Mouse (Mus musculus) left cerebral cortex, postnatal 4 days (tissue): ENCODE results near the gene Fkbp6. TPM values are rescaled to one million over a fixed set of nuclear protein-coding genes. Genes with fewer than 3 reads are reported as not detected.

Experiments used
- DNase-seq: peaks from one replicate; pipeline ENCODE4 v3.0.0-alpha.2; 2022
- intact Hi-C: fragments of 180-260 bp; cut with DNase I; formaldehyde crosslinking; loops from one replicate; pipeline ENCODE4 v1.15.1; 2025
- microRNA-seq: library from miRNA; unstranded; fragments of <30 nt; microRNA quantifications from one replicate; pipeline ENCODE4 v1.2.0, GENCODE M21; 2022
- total RNA-seq, 2 experiments: library from RNA; stranded (reverse); gene quantifications; 2 replicates each; pipeline ENCODE4 v1.2.3; 2021

Gene Fkbp6
- total RNA-seq, 2 experiments from 2014 or later = 0.42 to 0.64 TPM

GRCm38 (mm10) chr5:135242608-135243007 is 107.2 kb downstream of the Fkbp6 start:
- no peak for DNase-seq
- intact Hi-C loops = loop anchor here (5.0 kb wide), 1 partner anchor 45 kb away; no protein-coding TSS in a partner anchor

- intact Hi-C loops = loop anchor here (5.0 kb wide), 1 partner anchor 45 kb away; no protein-coding TSS in a partner anchor
- no peak for DNase-seq
Measured at GRCm38 (mm10) chr5:135242136-135242535, 107.7 kb downstream of the Fkbp6 start.

Small RNA genes within 50 kb of the gene (microRNA-seq; reads per million reads assigned to microRNA genes)
- gene Mir7033 = not detected

Other genes with a start within 250 kb of the Fkbp6 start
- 10 to 100 TPM; 18.9 to 21.8 TPM for gene Tbl2, start 200.4 kb downstream of the Fkbp6 start, total RNA-seq
- 10 to 100 TPM; 24.3 to 26.6 TPM for gene Bcl7b, start 181.8 kb downstream of the Fkbp6 start, total RNA-seq
- 10 to 100 TPM; 57.8 to 61.9 TPM for gene Baz1b, start 162.8 kb downstream of the Fkbp6 start, total RNA-seq
- gene Fzd9, start 98.8 kb downstream of the Fkbp6 start, total RNA-seq = 10 to 100 TPM; 15.3 to 17.9 TPM
- gene Trim50, start 3.3 kb upstream of the Fkbp6 start, total RNA-seq = not detected
- gene Nsun5, start 19.9 kb upstream of the Fkbp6 start, total RNA-seq = 10 to 100 TPM; 31.2 to 34.1 TPM
- gene Pom121, start 44.5 kb upstream of the Fkbp6 start, total RNA-seq = 10 to 100 TPM; 44.9 to 45.4 TPM
- gene Hip1, start 195.1 kb upstream of the Fkbp6 start, total RNA-seq = 100 to 1,000 TPM in 1 of 2 experiments, 10 to 100 TPM in 1; 99.7 to 102 TPM
- gene Ccl26, start 213.5 kb upstream of the Fkbp6 start, total RNA-seq = not detected
- gene Ccl24, start 223.0 kb upstream of the Fkbp6 start, total RNA-seq = under 1 TPM in 1 of 2 experiments, not detected in 1; 0.52 TPM